ENCODE assay signal across 22 mouse cellular contexts in the genomic region with DNA sequence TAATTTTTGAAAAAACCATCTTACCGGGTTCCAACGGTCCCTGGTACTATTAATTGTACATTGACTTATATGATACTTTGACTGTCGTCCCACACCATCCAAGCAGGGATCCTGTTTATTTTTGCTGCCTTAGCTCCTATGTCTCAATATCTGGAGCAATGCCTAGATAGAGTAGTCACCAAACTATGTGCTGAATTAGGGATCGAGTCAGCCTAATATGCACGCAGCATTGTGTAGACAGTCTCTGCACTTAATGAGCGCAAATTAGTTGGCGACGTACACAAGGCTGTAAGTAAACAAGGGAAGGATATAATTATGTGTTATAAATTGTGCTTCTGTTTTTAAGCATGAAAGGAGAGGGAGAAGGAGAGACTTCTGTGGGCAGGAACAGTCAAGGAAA.
"Had no signal": no experiment of that assay in that cellular context is flagged by ENCODE, and none has a peak within 500 bp of the region (broad histone marks: within the 10 kb centered on the region; RNA-seq: fewer than 3 reads in every experiment).

No protein-coding gene starts in this region.

- H3K4me1 ChIP-seq: neural tube, embryonic 12.5 days; neural tube, embryonic 15.5 days had no signal

- ATAC-seq: liver, postnatal 0 days had no signal

- H3K9me3 ChIP-seq: limb, embryonic 12.5 days; limb, embryonic 15.5 days; neural tube, embryonic 12.5 days; neural tube, embryonic 15.5 days had no signal

- H3K9ac ChIP-seq: limb, embryonic 12.5 days; limb, embryonic 15.5 days; liver, embryonic 14.5 days; liver, postnatal 0 days; neural tube, embryonic 12.5 days; neural tube, embryonic 15.5 days had no signal

- H3K4me2 ChIP-seq: limb, embryonic 12.5 days; limb, embryonic 15.5 days; liver, embryonic 11.5 days; midbrain, embryonic 11.5 days; neural tube, embryonic 12.5 days; neural tube, embryonic 15.5 days had no signal

- H3K4me3 ChIP-seq: limb, embryonic 12.5 days; limb, embryonic 15.5 days; neural tube, embryonic 12.5 days; neural tube, embryonic 15.5 days had no signal

- H3K27ac ChIP-seq: limb, embryonic 12.5 days; limb, embryonic 15.5 days; liver, embryonic 14.5 days; neural tube, embryonic 12.5 days; neural tube, embryonic 15.5 days; stomach, postnatal 0 days had no signal

- DNase-seq: kidney, adult 18-20 months; kidney, adult 9 months; kidney, postnatal 14 days; kidney, postnatal 4 days; left cerebral cortex, postnatal 4 days; liver, postnatal 0 days; lung, postnatal 36 days; midbrain, embryonic 14.5 days; right cerebral cortex, adult 18-20 months; right cerebral cortex, postnatal 14 days; right cerebral cortex, postnatal 4 days; thymus, adult 2 months; thymus, postnatal 14 days; thymus, postnatal 4 days had no signal

- H3K36me3 ChIP-seq: limb, embryonic 12.5 days; limb, embryonic 15.5 days; neural tube, embryonic 12.5 days; neural tube, embryonic 15.5 days had no signal

- H3K27me3 ChIP-seq: limb, embryonic 12.5 days; limb, embryonic 15.5 days; neural tube, embryonic 12.5 days; neural tube, embryonic 15.5 days had no signal
